Mouse (Mus musculus) liver, postnatal 0 days (tissue): ENCODE measurements around the gene Serpina3i.

Experiments
- CTCF ChIP-seq: sonication (generic); IDR thresholded peaks from 2 replicates; pipeline ENCODE4 v1.5.1; 2016; ENCODE audit warnings: antibody characterized with exemption, low read depth
- EP300 ChIP-seq: IDR thresholded peaks from 2 replicates; pipeline ENCODE4 v1.6.1; 2016; ENCODE audit warnings: antibody characterized with exemption, low read depth, mild to moderate bottlenecking

DNA sequence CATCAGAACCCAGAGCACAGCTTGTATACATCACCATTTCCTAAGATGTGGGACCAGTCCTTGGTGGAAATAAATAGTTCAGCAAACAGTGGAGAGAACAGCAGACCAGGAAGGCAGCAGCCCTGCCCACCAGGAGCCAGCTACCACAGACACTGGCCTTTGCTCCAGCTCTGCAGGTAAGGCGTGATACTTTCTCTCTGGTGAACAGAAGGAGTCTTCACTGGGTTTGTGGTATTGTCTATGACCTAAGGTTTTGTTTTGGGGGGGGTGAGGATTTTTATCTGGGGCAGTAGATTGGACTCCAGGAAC is 48.5 kb upstream of the Serpina3i start, which contains the start of gene Serpina3f:
- TF ChIP-seq EP300 (no peak), CTCF (no peak)
